18 mouse cellular contexts compared by ENCODE assay signal in the genomic region with DNA sequence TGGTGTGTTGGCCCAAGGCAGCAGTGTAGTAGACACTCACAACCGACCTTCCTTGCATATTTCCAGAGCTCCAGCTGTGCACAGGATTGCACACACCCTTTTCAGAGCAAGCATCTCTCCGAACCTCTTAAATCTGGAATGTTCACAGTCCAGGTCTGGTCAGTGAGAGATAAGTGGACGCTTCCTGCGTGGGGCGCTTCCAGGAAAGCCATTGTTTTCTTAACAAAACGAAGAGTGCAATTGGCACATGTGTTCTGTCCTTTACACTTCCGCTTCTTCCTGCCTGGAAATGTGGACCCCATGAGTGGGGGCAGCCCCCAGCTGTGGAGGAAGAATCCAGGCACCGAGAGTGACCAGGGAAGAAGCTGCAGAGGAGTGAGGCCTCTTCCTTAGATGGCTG. TPM values are rescaled to one million over a fixed set of nuclear protein-coding genes. Genes with fewer than 3 reads are reported as not detected.
DNase-seq lines count a peak whose midpoint lies in the region; ATAC-seq and TF ChIP-seq lines count a peak whose summit lies in the region.
"Had no signal": no experiment of that assay in that cellular context is flagged by ENCODE, and none has a peak within 500 bp of the region (broad histone marks: within the 10 kb centered on the region; RNA-seq: fewer than 3 reads in every experiment).

No protein-coding gene starts in this region.

- DNase-seq in lung, adult 18-20 months, result peak; percentile 12 to 29
- DNase-seq in lung, adult 2 months, result no peak
- DNase-seq in heart, postnatal 4 days, result peak; percentile 31
- peak; percentile 60 for DNase-seq in lung, embryonic 14.5 days
- DNase-seq in embryo, embryonic 9.5 days (ENCODE audit: extremely low spot score), result no peak
- no peak for DNase-seq in spleen, postnatal 10 days (ENCODE audit: low spot score in 2 of 2)
- DNase-seq: adrenal gland, adult 8-10 months; cerebellum, postnatal 25 days; gastrocnemius, postnatal 14 days; thymus, postnatal 4 days had no signal

- no peak for TF ChIP-seq POLR2A in lung, adult 2 months (IDR thresholded peaks at IDR 0.05; ENCODE audit: borderline replicate concordance, extremely low read depth, low read depth, low read length)

- H3K9ac ChIP-seq in lung, embryonic 14.5 days, result no peak overlapping the region
- H3K9ac ChIP-seq: embryonic facial prominence, embryonic 13.5 days; forebrain, embryonic 13.5 days; limb, embryonic 15.5 days; midbrain, embryonic 12.5 days; neural tube, embryonic 12.5 days had no signal

- H3K4me1 ChIP-seq in lung, adult 2 months (ENCODE audit: control insufficient read depth, insufficient read depth, low read length), result 0 out of 2 replicates have a peak, but pooled peaks cover 3% of the 10 kb centered on the region
- H3K4me1 ChIP-seq in lung, embryonic 14.5 days (ENCODE audit: insufficient read depth), result no peaks in the 10 kb centered on the region
- H3K4me1 ChIP-seq: embryonic facial prominence, embryonic 13.5 days; forebrain, embryonic 13.5 days; limb, embryonic 15.5 days; midbrain, embryonic 12.5 days; neural tube, embryonic 12.5 days had no signal

- H3K4me2 ChIP-seq in lung, embryonic 14.5 days, result no peak overlapping the region
- H3K4me2 ChIP-seq: embryonic facial prominence, embryonic 13.5 days; forebrain, embryonic 13.5 days; limb, embryonic 15.5 days; midbrain, embryonic 12.5 days; neural tube, embryonic 12.5 days had no signal

- no peak for TF ChIP-seq CTCF in lung, adult 2 months (IDR thresholded peaks at IDR 0.05; ENCODE audit: insufficient read depth, low read length)
- TF ChIP-seq CTCF in lung, embryonic 14.5 days (IDR thresholded peaks at IDR 0.05; ENCODE audit: low read depth), result no peak

- H3K9me3 ChIP-seq in lung, embryonic 14.5 days (ENCODE audit: low read depth, low read length), result no peaks in the 10 kb centered on the region
- H3K9me3 ChIP-seq: embryonic facial prominence, embryonic 13.5 days; forebrain, embryonic 13.5 days; limb, embryonic 15.5 days; midbrain, embryonic 12.5 days; neural tube, embryonic 12.5 days had no signal

- no peak overlapping the region for H3K4me3 ChIP-seq in lung, adult 2 months (replicated peaks; ENCODE audit: extremely low read depth, low read depth, low read length)
- H3K4me3 ChIP-seq in lung, embryonic 14.5 days (ENCODE audit: low read depth, low read length), result no peak overlapping the region
- H3K4me3 ChIP-seq: embryonic facial prominence, embryonic 13.5 days; forebrain, embryonic 13.5 days; limb, embryonic 15.5 days; midbrain, embryonic 12.5 days; neural tube, embryonic 12.5 days had no signal

- ATAC-seq in lung, embryonic 14.5 days (ENCODE audit: insufficient read depth), result peak; percentile 47
- ATAC-seq in inflammation-experienced regulatory T-cells, adult 6 months, result no peak
- ATAC-seq: forebrain, embryonic 13.5 days; Patski had no signal

- H3K27ac ChIP-seq in lung, embryonic 14.5 days (ENCODE audit: low read depth), result no peak overlapping the region
- H3K27ac ChIP-seq: embryonic facial prominence, embryonic 13.5 days; forebrain, embryonic 13.5 days; limb, embryonic 15.5 days; midbrain, embryonic 12.5 days; neural tube, embryonic 12.5 days had no signal

- H3K36me3 ChIP-seq in lung, embryonic 14.5 days (ENCODE audit: insufficient read depth), result no peaks in the 10 kb centered on the region
- H3K36me3 ChIP-seq: embryonic facial prominence, embryonic 13.5 days; limb, embryonic 15.5 days; midbrain, embryonic 12.5 days; neural tube, embryonic 12.5 days had no signal

- H3K27me3 ChIP-seq in lung, embryonic 14.5 days (ENCODE audit: insufficient read depth, low read length), result no peaks in the 10 kb centered on the region
- H3K27me3 ChIP-seq: CH12.LX; embryonic facial prominence, embryonic 13.5 days; forebrain, embryonic 13.5 days; limb, embryonic 15.5 days; midbrain, embryonic 12.5 days; neural tube, embryonic 12.5 days had no signal

- 33% methylated on average over 8 of the region's 8 CpGs for WGBS in lung, adult 2 months
- 49% methylated on average over 8 of the region's 8 CpGs for WGBS in lung, embryonic 14.5 days

RNA-seq across cellular contexts. Expression of a gene that starts 47.1 kb away (rescaled TPM):
- 20.0 and 28.6 TPM in 2 replicates for polyA plus RNA-seq in lung, adult 2 months (2012; rRNA removed)
- 1 to 10 TPM; 7.3 to 9.1 TPM for total RNA-seq in heart, postnatal 4 days (2021)
- 27.6 and 28.1 TPM in 2 replicates for polyA plus RNA-seq in lung, embryonic 14.5 days (2014; fragmentation: Nextera tagmentation; extraction: Ambion mirVana)
- 1 to 10 TPM in 1 of 3 experiments, under 1 TPM in 1, not detected in 1; 0.31 to 1.8 TPM for polyA plus RNA-seq in inflammation-experienced regulatory T-cells, adult 6 months (2017; shearing (Covaris generic))

Comparison
In these comparisons a context has a peak if more than half of its experiments do, and no peak if none do; other contexts are left out.
1. DNase-seq: peak in lung, adult 18-20 months (2 of 2), heart, postnatal 4 days (single experiment) and lung, embryonic 14.5 days (single experiment); none in lung, adult 2 months (single experiment), embryo, embryonic 9.5 days (single experiment) and spleen, postnatal 10 days (0 of 2).